Mouse (Mus musculus) ES-CJ7 (cell line): ENCODE results near the gene Prkag2.
A peak's percentile ranks its signal among the peaks of the same experiment; 100 is the strongest.

Experiments
- DNase-seq: peaks from one replicate; pipeline ENCODE4 v3.0.0; 2011; ENCODE audit warnings: low read depth, low spot score

Gene Prkag2

DNA sequence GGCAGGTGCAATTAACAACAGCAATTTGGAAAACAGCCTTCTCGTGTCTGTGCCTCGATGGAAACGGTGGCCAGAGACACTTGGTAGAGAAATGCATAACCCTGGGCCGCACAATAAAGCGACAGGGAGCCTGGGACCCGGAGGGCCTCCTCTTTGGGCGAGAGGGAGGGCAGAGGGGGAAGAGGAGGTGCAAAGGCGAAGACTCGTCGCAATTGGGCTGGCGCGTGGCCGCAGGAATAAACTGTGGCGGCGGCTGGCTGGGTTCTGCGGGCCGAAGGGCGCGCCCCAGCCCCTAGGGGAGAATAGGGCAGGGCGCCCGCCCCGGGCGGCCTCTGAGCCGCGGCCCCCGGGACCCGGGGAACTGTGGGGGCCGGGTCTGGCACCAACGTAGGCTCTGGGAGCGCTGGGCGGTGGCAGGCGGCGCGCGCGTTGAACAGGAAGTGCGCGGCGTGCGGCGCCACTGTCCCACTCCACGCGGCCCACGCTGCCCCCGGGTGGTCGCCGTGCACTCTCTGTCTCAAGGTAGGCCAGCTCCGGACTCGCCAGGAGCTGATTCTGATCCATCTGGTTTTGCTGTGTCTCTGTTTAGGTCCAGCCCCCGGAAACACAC, at the start of gene Prkag2:
TSS of gene Prkag2 (minus strand) at position 127 of the 610 bp plus-strand sequence.
- peak; percentile 25 for DNase-seq

GRCm38 (mm10) chr5:25149331-25149965, 49.0 kb upstream of the Prkag2 start:
- DNase-seq = no peak

DNA sequence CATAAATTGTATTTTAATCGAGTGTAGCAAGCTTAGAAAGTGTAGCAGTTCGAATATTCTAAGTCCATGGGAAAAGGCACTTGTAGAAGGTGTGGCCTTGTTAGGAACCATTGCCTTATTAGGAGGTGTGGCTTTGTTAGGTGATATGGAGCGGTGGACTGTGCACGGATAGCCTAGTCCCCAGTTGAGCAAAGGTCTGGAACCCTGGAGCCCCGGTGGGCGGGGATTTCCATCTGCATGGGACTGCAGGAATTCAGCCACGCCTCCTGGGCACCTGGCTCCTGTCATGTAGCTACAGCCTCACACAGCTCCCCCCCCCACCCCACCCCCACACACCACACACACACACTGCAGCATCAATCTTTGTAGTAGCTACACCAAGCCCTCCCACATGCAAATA, 46.3 kb upstream of the Prkag2 start:
- DNase-seq = no peak

GRCm38 (mm10) chr5:25127865-25128264, 27.4 kb upstream of the Prkag2 start:
- no peak for DNase-seq

DNA sequence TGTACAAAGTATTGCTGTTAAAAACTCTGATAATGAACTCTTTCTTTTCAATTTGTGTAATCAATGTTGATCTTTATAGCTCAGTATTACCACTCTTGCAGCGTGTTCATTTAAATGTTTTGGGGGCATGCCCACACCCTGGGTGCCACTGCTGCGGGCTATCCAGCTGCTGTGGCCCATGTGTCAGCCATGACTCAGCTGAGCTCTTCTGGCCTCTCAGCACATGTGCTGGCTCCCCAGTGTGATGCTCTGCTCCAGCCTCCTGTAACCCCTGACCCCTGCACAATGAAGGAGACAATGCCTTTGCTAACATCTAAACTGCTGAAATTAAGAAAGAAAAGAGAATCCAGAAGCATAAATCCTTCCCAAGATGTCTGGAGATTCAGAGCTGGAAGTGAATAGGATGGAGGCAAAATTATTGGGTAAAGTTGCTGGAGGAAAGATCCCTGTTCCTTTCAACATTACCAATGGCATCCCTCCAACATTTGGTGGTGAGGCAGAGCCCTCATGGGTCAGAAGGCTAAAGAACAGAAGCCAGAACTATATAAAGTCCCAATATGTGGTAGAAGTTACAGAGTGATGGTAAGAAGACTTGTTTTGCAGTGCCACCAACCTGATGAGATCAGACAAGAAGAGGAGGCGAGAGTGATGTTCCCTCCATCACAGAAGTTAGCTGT, 25.6 kb upstream of the Prkag2 start:
- no peak for DNase-seq

- no peak for DNase-seq
These were observed 22.1 kb upstream of the Prkag2 start for GRCm38 (mm10) chr5:25122534-25122933.

DNA sequence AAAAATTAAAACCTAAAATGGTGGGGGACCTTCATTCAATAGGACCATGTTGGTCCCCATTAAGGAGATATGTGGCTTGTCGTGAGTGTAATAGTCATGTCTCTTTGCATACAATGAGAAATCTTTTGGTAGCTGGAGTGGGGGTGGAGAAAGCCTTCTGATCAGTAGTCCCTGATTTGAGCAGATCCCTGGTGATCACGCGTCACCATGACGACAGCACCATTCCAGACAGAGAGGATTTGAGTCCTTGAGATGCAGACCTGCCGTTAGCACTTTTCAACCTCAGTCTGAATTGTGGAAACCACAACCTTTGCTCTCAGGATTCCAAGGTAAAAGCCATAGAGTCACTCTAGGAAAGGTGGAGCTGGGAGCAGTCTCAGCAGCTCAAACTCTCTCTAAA, 18.7 kb upstream of the Prkag2 start:
- no peak for DNase-seq

GRCm38 (mm10) chr5:25115997-25116396, 15.6 kb upstream of the Prkag2 start:
- no peak for DNase-seq

DNA sequence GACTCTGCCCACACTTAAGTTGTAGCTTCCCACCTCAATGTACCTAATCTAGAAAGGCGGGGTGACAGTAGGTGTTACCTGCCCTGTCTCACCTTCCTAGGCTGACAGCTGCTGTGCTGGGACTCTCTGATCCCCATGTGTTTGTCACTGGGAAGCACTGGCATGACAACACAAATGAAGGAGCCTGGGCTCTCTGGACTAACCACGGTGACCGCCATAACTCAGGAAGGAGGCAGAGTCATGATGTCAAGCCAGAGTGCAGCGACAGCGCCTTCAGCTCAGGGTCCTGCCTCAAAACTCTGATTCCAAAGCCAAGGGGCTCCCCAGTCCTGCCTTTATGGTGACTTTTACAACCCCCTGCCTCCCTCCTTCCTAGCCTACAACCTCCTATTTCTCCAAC, 14.8 kb upstream of the Prkag2 start:
- no peak for DNase-seq

GRCm38 (mm10) chr5:25114110-25114509, 13.7 kb upstream of the Prkag2 start:
- no peak for DNase-seq

DNA sequence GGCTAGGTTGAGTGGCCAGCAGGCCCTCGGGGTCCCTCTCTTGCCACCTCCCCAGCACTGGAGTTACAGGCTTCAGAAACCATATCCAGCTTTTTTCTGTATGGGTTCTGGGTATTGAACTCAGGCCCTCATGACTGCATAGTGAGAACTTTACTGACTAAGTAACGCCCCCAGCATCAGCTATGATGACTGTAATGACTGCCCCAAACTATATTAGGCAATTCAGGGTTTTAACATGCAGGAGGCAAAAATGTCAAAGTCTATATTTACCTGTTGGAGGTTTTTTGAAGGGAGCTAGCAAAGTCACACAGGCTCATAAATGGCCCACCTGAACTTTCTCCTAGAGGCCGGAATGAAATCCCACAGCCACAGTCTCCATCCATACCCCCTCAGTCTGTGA, 9.9 kb upstream of the Prkag2 start:
- no peak for DNase-seq

DNA sequence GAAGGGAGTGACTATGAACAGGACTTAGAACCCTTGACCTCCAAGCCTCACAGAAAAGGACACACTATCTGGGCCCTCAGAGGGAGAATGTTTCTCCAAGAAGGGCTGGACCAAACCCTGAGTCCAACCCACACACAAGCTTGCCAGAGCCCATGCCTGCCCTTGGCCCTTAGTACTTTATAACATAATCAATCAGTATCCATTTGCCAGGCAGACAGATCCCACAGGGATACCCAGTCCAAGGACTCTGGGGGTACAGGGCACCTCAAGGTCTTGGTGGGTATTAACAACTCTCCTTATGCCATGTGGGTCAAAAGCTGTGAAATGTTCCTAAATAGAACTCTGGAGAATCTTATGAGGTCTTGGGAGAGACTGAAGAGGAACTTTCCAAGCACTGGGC, 5.3 kb upstream of the Prkag2 start:
- no peak for DNase-seq

- DNase-seq = peak; percentile 30
These were observed 683 bp upstream of the Prkag2 start for GRCm38 (mm10) chr5:25101126-25101523.

GRCm38 (mm10) chr5:25100157-25100515, 306 bp downstream of the Prkag2 start:
- no peak for DNase-seq

DNA sequence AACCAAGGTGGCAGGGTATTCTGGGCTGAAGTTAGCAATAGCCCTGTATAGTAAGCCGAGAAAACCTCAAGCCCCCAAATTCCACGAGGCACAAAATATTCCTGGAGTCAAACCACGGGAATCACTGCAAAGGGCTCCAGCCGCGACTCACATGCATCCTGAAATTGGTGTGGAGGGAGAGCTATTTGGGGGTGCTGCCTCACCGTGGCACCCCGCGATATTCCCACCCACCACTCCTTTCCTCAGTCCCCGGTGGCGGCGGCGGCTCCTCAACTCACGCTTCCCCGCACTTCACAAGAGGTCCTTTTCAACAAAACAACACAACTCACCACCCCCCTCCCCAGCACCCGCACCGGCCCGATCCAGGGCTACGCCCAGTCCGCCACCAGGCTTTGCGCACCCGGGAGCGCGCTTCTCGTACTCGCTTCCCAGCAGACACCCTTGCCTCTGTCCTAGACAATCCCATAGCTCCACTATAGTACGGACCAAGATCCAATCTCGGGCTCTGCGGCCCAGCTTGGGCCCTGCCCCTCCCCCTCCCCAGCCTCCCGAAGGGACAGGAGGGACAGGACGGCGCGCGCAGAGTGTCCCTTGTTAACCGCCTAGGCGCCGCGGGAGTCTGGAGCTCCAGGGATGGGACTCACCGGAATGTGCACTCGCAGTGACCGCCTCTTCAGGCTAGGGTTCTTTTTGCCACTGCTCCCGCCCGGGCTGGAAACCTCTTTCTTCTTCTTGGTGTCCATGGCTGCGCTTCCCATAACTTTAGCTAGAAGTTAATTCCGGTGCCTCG, 880 bp downstream of the Prkag2 start:
- peak; percentile 52 for DNase-seq

GRCm38 (mm10) chr5:25097891-25098290, 2.6 kb downstream of the Prkag2 start:
- no peak for DNase-seq

DNA sequence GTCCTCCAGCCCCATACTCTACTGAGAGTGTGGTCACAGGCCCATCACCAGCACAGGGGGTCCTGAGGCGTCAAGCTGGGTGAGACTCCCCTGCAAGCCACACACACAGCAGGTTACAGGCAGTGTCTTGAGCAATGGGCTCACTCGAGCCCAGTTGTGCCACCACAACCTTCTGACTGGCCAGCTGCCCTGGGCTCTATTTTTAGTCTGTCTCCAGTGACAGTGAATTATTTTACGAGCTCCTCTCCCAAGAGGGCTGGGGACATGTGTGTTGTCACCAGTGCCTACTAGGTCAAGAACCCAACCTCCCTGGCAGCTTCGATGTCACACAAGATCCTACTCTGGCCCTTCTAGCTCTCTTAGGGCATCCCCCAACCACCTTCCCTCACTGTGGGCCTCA, 4.0 kb downstream of the Prkag2 start:
- no peak for DNase-seq

GRCm38 (mm10) chr5:25092630-25093245, 7.7 kb downstream of the Prkag2 start:
- DNase-seq = no peak

GRCm38 (mm10) chr5:25089258-25089972, 11.0 kb downstream of the Prkag2 start:
- no peak for DNase-seq

- no peak for DNase-seq
These were observed 11.8 kb downstream of the Prkag2 start for GRCm38 (mm10) chr5:25088633-25089032.

- no peak for DNase-seq
These were observed 12.3 kb downstream of the Prkag2 start for GRCm38 (mm10) chr5:25088111-25088510.
